Mouse (Mus musculus) CH12.LX (cell line): ENCODE results near the gene Mfsd11. TPM values are rescaled to one million over a fixed set of nuclear protein-coding genes. Genes with fewer than 3 reads are reported as not detected.

Experiments used
- DNase-seq: peaks from one replicate; pipeline ENCODE4 v3.0.0-alpha.2; 2013; ENCODE audit errors: extremely low read depth
- H3K27ac ChIP-seq: 2 replicates; pipeline ENCODE4 v1.5.1; 2012; ENCODE audit warnings: low read depth, mild to moderate bottlenecking, control low read depth, moderate library complexity; ENCODE audit not compliant: insufficient read depth
- H3K27me3 ChIP-seq: replicated peaks from 2 replicates; pipeline ENCODE3; 2012; ENCODE audit warnings: inconsistent platforms
- H3K36me3 ChIP-seq, 2 experiments: replicated peaks in 1 of 2; 2 replicates each; pipeline versions ENCODE3 to v1.6.1; 2012; ENCODE audit warnings: inconsistent platforms in 1 of 2, low read length in 1 of 2, mild to moderate bottlenecking in 1 of 2, mixed read lengths in 1 of 2, moderate library complexity in 1 of 2; ENCODE audit not compliant: control insufficient read depth in 1 of 2, insufficient read depth in 1 of 2
- H3K4me1 ChIP-seq, 2 experiments: 2 replicates each; pipeline ENCODE4 v1.6.1; 2012; ENCODE audit warnings: inconsistent platforms in 1 of 2, moderate library complexity in 1 of 2; ENCODE audit not compliant: insufficient read depth in 2 of 2, control insufficient read depth in 1 of 2
- H3K4me2 ChIP-seq: 2 replicates; pipeline ENCODE4 v1.6.1; 2012; ENCODE audit warnings: low read depth, mild to moderate bottlenecking, control low read depth; ENCODE audit not compliant: poor library complexity, insufficient read depth, severe bottlenecking
- H3K4me3 ChIP-seq, 3 experiments: fragments of 150-350 bp in 1 of 3; sonication (generic) in 1 of 3; replicated peaks in 1 of 3; 2 replicates each; pipeline versions ENCODE3 to v1.5.1; 2011 to 2012; ENCODE audit warnings: low read depth in 2 of 3, low read length in 2 of 3, mild to moderate bottlenecking in 2 of 3, moderate library complexity in 2 of 3, control low read depth in 1 of 3, improper control_type of control experiment in 1 of 3, inconsistent platforms in 1 of 3, mixed read lengths in 1 of 3; ENCODE audit not compliant: poor library complexity in 1 of 3
- H3K79me2 ChIP-seq: replicated peaks from 2 replicates; pipeline ENCODE4 v1.6.1; 2012; ENCODE audit warnings: mild to moderate bottlenecking, moderate library complexity; ENCODE audit not compliant: control insufficient read depth, poor library complexity, insufficient read depth, severe bottlenecking; ENCODE audit errors: extremely low read depth
- H3K9ac ChIP-seq: 2 replicates; pipeline ENCODE4 v1.6.1; 2012; ENCODE audit warnings: low read depth, mild to moderate bottlenecking, control low read depth, moderate library complexity; ENCODE audit not compliant: insufficient read depth
- H3K9me3 ChIP-seq: replicated peaks from 2 replicates; pipeline ENCODE3; 2012; ENCODE audit warnings: low read length, inconsistent platforms, mixed read lengths
- CHD2 ChIP-seq: IDR thresholded peaks from 2 replicates; pipeline ENCODE4 v1.6.1; 2011; ENCODE audit warnings: low read length, improper control_type of control experiment
- CTCF ChIP-seq, 2 experiments: IDR thresholded peaks in 1 of 2; conservative IDR thresholded peaks in 1 of 2; 2 replicates each; pipeline ENCODE4 v1.5.1; 2011 to 2012; ENCODE audit warnings: low read depth in 2 of 2, low read length in 2 of 2, improper control_type of control experiment in 1 of 2, inconsistent platforms in 1 of 2, mild to moderate bottlenecking in 1 of 2, moderate library complexity in 1 of 2
- ETS1 ChIP-seq: conservative IDR thresholded peaks from 2 replicates; pipeline ENCODE4 v1.6.1; 2012; ENCODE audit warnings: low read depth, mild to moderate bottlenecking, inconsistent platforms, low read length, improper control_type of control experiment, moderate library complexity
- HCFC1 ChIP-seq: IDR thresholded peaks from 2 replicates; pipeline ENCODE4 v1.6.1; 2012; ENCODE audit warnings: low read depth, mild to moderate bottlenecking, inconsistent platforms, low read length, improper control_type of control experiment
- IRF4 ChIP-seq: IDR thresholded peaks from 2 replicates; pipeline ENCODE4 v1.6.1; 2014; ENCODE audit warnings: low read depth, mild to moderate bottlenecking, inconsistent platforms, low read length, improper control_type of control experiment
- MAFK ChIP-seq: IDR thresholded peaks from 2 replicates; pipeline ENCODE4 v1.6.1; 2011; ENCODE audit warnings: low read length, improper control_type of control experiment; ENCODE audit not compliant: insufficient replicate concordance
- MAX ChIP-seq: IDR thresholded peaks from 2 replicates; pipeline ENCODE4 v1.6.1; 2011; ENCODE audit warnings: low read length, improper control_type of control experiment
- NELFE ChIP-seq: IDR thresholded peaks from 2 replicates; pipeline ENCODE4 v1.6.1; 2011; ENCODE audit warnings: low read depth, low read length, improper control_type of control experiment
- POLR2A ChIP-seq: IDR thresholded peaks from 2 replicates; pipeline ENCODE4 v1.6.1; 2011; ENCODE audit warnings: low read depth, mild to moderate bottlenecking, improper control_type of control experiment, low read length
- POLR2AphosphoS2 ChIP-seq: IDR thresholded peaks from 2 replicates; pipeline ENCODE4 v1.6.1; 2011; ENCODE audit warnings: low read depth, low read length, improper control_type of control experiment
- SIN3A ChIP-seq: IDR thresholded peaks from 2 replicates; pipeline ENCODE4 v1.6.1; 2012; ENCODE audit warnings: low read length, improper control_type of control experiment, inconsistent platforms
- TBP ChIP-seq: conservative IDR thresholded peaks from 2 replicates; pipeline ENCODE4 v1.6.1; 2011; ENCODE audit warnings: low read depth, low read length, improper control_type of control experiment
- TCF12 ChIP-seq: IDR thresholded peaks from 2 replicates; pipeline ENCODE4 v1.6.1; 2014; ENCODE audit warnings: low read depth, mild to moderate bottlenecking, inconsistent platforms, low read length, improper control_type of control experiment
- ZKSCAN1 ChIP-seq: IDR thresholded peaks from 2 replicates; pipeline ENCODE4 v1.6.1; 2012; ENCODE audit warnings: low read depth, inconsistent platforms, low read length, improper control_type of control experiment, borderline replicate concordance
- ZMIZ1 ChIP-seq: IDR thresholded peaks from 2 replicates; pipeline ENCODE4 v1.6.1; 2012; ENCODE audit warnings: low read depth, mild to moderate bottlenecking, inconsistent platforms, low read length, improper control_type of control experiment
- ZNF384 ChIP-seq: IDR thresholded peaks from 2 replicates; pipeline ENCODE4 v1.6.1; 2012; ENCODE audit warnings: low read depth, low read length, improper control_type of control experiment, inconsistent platforms
- dilution Hi-C: fragments of 300-500 bp; cut with MboI; formaldehyde crosslinking; loops from 2 replicates; pipeline ENCODE4 v1.14.3; 2020; ENCODE audit warnings: low sequenced_read_pairs; ENCODE audit not compliant: extremely low pct_unique_long_range_greater_than_20kb, extremely low pct_ligation_motif_present
- in situ Hi-C: fragments of 300-500 bp; cut with MboI; formaldehyde crosslinking; loops from 3 replicates; pipeline ENCODE4 v1.14.3; 2019; ENCODE audit warnings: low sequenced_read_pairs, low pct_ligation_motif_present, low pct_unique_long_range_greater_than_20kb, mixed read lengths
- polyA plus RNA-seq: library from polyadenylated mRNA; unstranded; fragments of >175 nt; gene quantifications from 2 replicates; pipeline ENCODE4 v1.2.1, GENCODE M21; 2012; ENCODE audit warnings: low read depth; ENCODE audit not compliant: insufficient read length
- total RNA-seq, 2 experiments: library from RNA; depleted of rRNA; stranded (reverse); fragments of 300-350 nt in 1 of 2; fragments of >200 nt in 1 of 2; gene quantifications; 2 replicates each; pipeline ENCODE4 v1.2.3; 2012 to 2014

Mfsd11 gene
- total and polyA plus RNA-seq, 3 experiments = 4.1 to 17.7 (median 13.2) TPM

DNA sequence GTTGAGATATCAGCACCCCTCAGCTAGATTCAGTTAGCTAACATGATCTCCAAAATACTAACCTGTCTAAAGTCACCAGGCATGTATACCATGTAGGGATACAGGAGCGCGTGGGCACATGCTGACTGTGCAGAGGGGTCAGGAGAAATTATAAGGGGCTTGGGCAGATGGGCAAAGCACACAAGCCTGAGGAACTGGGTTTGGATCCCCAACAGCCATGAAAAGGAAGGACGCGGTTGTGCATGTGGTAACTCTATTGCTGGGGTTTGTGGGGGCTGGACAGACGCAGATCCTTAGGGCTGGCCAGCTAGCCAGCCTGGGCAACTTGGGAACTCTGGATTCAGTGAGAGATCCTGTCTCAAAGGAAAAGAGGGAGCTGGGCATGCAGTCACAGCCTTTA, 34.7 kb upstream of the Mfsd11 start:
- no peak overlapping the region for H3K4me2 ChIP-seq
- no peaks in the 10 kb centered on the region for H3K9me3 ChIP-seq
- H3K79me2 ChIP-seq = no peaks in the 10 kb centered on the region
- H3K27me3 ChIP-seq = no peaks in the 10 kb centered on the region
- in situ Hi-C loops (no loop called here), dilution Hi-C loops (no loop called here)
- no peak overlapping the region for H3K9ac ChIP-seq
- DNase-seq = no peak
- H3K27ac ChIP-seq = no peak overlapping the region
- no peak for TF ChIP-seq IRF4
- TF ChIP-seq TBP = no peak
- TF ChIP-seq POLR2AphosphoS2 = no peak
- no peak for TF ChIP-seq ZKSCAN1
- no peak for TF ChIP-seq POLR2A
- TF ChIP-seq, all 38 proteins: peak for 0
- no peak overlapping the region for H3K4me3 ChIP-seq
- no peaks in the 10 kb centered on the region for H3K36me3 ChIP-seq
- peaks cover 9 to 17% of the 10 kb centered on the region in 2 experiments for H3K4me1 ChIP-seq

- no peak overlapping the region for H3K9ac ChIP-seq
- peaks cover 9 to 14% of the 10 kb centered on the region in 2 experiments for H3K4me1 ChIP-seq
- TF ChIP-seq HCFC1 (no peak), ZMIZ1 (no peak), CHD2 (no peak)
- H3K27ac ChIP-seq = no peak overlapping the region
- H3K4me2 ChIP-seq = no peak overlapping the region
- no peaks in the 10 kb centered on the region for H3K36me3 ChIP-seq
- H3K27me3 ChIP-seq = no peaks in the 10 kb centered on the region
- dilution Hi-C loops (no loop called here), in situ Hi-C loops (no loop called here)
- no peak overlapping the region for H3K4me3 ChIP-seq
- no peaks in the 10 kb centered on the region for H3K79me2 ChIP-seq
- H3K9me3 ChIP-seq = no peaks in the 10 kb centered on the region
- DNase-seq = no peak
Observed at GRCm38 (mm10) chr11:116818722-116819121, 33.5 kb upstream of the Mfsd11 start.

- H3K4me3 ChIP-seq = no peak overlapping the region
- in situ Hi-C loops (no loop called here), dilution Hi-C loops (no loop called here)
- H3K9ac ChIP-seq = no peak overlapping the region
- DNase-seq = no peak
- H3K36me3 ChIP-seq = no peaks in the 10 kb centered on the region
- H3K4me2 ChIP-seq = no peak overlapping the region
- TF ChIP-seq TCF12 (no peak), NELFE (no peak), POLR2A (no peak), CHD2 (no peak), ETS1 (no peak), ZMIZ1 (no peak), MAFK (no peak), SIN3A (no peak), ZNF384 (no peak), MAX (no peak), CTCF (conservative IDR thresholded peaks at IDR 0.05 in 1 of 2, IDR thresholded peaks at IDR 0.05 in 1 of 2; ENCODE audit: low read depth in 2 of 2, low read length in 2 of 2) (no peak)
- H3K27me3 ChIP-seq = no peaks in the 10 kb centered on the region
- H3K27ac ChIP-seq = no peak overlapping the region
- no peaks in the 10 kb centered on the region for H3K9me3 ChIP-seq
- no peaks in the 10 kb centered on the region for H3K79me2 ChIP-seq
- peaks cover under 1 to 2% of the 10 kb centered on the region in 2 experiments; a peak in 1 of 4 replicates for H3K4me1 ChIP-seq
Observed at GRCm38 (mm10) chr11:116819932-116820593, 32.2 kb upstream of the Mfsd11 start.
